Mouse (Mus musculus): ENCODE measurements around the gene Tns4. TPM values are rescaled to one million over a fixed set of nuclear protein-coding genes. Genes with fewer than 3 reads are reported as not detected.

Tns4 gene
- polyA plus RNA-seq, 1 experiment from 2014 or later = 0.16 TPM

DNA sequence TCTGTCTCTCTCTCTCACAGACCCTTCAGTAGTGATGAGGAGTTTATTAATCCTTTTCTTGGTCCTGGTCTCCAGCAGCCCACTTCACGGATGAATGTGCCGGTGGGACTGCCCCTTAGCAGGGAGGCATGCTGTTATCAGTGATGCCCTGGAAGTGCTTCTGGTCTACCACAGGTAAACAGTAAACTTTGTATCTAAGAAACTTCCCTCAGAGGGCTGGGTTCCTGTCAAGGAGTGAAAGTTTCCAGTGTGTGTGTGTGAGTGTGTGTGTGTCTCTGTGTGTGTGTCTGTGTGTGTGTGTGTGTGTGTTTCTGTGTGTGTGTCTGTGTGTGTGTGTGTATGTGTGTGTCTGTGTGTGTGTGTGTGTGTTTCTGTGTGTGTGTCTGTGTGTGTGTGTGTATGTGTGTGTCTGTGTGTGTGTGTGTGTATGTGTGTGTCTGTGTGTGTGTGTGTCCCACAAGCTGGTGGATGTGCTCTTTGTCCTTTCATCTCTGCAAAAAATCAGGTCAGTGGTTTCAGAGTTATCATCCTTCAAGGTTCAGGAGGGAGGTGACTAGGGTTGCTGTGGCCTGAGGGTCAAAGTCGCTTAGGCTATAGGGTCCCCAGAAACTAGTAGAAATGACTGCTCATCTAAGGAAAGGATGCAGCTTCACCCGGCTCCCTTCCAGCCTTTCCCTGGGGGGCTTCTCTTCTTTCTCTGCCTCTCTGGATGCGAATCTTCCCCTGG lies 41.8 kb upstream of the Tns4 start:
- Histone ChIP-seq H3K4me2 (ENCODE audit: low read length) (no peak overlapping the region), H3K27ac (ENCODE audit: low read depth, low read length) (no peak overlapping the region), H3K36me3 (ENCODE audit: control insufficient read depth, insufficient read depth, low read length) (no peaks in the 10 kb centered on the region), H3K9ac (ENCODE audit: low read depth, low read length) (no peak overlapping the region), H3K27me3 (replicated peaks; ENCODE audit: control insufficient read depth, insufficient read depth, low read length) (no peaks in the 10 kb centered on the region), H3K4me3 (ENCODE audit: low read length) (no peak overlapping the region), H3K9me3 (ENCODE audit: control insufficient read depth, low read length) (no peaks in the 10 kb centered on the region), H3K4me1 (ENCODE audit: control insufficient read depth, insufficient read depth, low read depth, low read length) (peaks cover 10% of the 10 kb centered on the region)
- no peak for ATAC-seq
- 49% methylated on average over 5 of the region's 5 CpGs for WGBS

DNA sequence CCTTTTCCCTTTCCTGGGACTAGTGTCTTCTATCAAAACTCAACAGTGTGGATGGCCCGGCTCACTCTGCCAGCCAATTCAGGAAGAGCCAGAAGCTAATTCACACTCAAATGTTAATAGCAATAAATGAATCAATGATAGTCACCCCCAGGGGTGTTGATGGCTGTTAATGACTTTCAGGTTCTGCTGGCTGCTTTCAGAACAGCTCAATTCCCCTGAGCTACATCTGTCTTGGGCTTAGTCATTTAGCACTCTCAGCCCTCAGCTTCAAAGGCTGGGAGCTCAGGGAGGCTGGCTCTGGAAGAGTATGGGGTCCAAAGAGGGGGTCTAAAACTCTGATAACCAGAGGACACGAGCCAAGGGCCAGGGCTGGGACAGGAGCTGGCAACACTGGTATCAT lies 40.2 kb upstream of the Tns4 start:
- Histone ChIP-seq H3K27me3 (replicated peaks; ENCODE audit: control insufficient read depth, insufficient read depth, low read length) (no peaks in the 10 kb centered on the region), H3K9ac (ENCODE audit: low read depth, low read length) (no peak overlapping the region), H3K4me1 (ENCODE audit: control insufficient read depth, insufficient read depth, low read depth, low read length) (peaks cover 10% of the 10 kb centered on the region), H3K36me3 (ENCODE audit: control insufficient read depth, insufficient read depth, low read length) (no peaks in the 10 kb centered on the region), H3K4me3 (ENCODE audit: low read length) (no peak overlapping the region), H3K4me2 (ENCODE audit: low read length) (no peak overlapping the region), H3K27ac (ENCODE audit: low read depth, low read length) (no peak overlapping the region), H3K9me3 (ENCODE audit: control insufficient read depth, low read length) (no peaks in the 10 kb centered on the region)
- no peak for ATAC-seq
- WGBS = 56% methylated on average over 2 of the region's 2 CpGs

DNA sequence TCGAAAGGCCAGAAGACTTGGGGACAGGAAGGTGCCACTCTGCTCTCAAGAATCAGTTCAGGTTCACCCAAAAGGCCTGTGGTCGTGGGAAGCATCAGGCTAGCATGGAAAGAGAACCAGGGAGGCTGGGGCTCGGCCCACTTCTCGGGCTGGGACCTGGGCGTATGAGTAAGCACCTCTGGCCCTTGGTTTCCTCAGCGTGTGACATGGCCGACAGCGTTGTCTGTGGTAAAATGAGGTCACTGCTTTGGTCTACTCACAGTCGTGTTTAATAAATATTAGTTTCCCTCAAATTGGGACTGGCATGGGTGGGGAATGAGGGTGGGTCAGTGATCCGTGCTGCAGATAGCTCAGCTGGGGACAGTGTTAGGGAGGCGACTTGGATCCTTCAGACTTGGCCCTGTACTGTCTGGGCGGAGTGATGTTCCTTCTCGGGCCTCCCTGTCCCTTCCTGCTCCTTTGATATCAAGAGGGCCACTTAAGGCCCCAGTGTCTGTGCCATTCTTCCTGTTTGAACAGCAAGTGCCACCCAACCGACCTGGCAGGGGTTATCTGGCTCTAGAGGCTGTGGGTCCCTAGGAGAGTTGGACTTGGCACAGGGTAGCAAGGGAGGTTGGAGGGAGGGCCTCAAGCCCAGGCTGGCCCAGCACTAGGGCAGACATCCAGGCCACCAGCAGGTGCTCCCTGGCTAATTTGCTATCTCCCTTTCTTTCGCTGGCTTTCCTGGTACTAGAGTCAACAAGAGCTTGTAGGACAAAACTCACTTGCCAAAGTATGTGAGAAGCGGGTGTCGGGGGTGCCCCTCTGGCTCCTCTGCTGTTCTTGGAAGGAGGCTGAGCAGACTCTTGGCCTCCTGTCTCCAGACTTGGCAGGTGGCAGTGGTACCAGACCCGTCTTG lies 38.9 kb upstream of the Tns4 start:
- no peak for ATAC-seq
- Histone ChIP-seq H3K9ac (ENCODE audit: low read depth, low read length) (no peak overlapping the region), H3K4me3 (ENCODE audit: low read length) (no peak overlapping the region), H3K36me3 (ENCODE audit: control insufficient read depth, insufficient read depth, low read length) (no peaks in the 10 kb centered on the region), H3K9me3 (ENCODE audit: control insufficient read depth, low read length) (no peaks in the 10 kb centered on the region), H3K27ac (ENCODE audit: low read depth, low read length) (no peak overlapping the region), H3K4me1 (ENCODE audit: control insufficient read depth, insufficient read depth, low read depth, low read length) (peaks cover 10% of the 10 kb centered on the region), H3K4me2 (ENCODE audit: low read length) (no peak overlapping the region), H3K27me3 (replicated peaks; ENCODE audit: control insufficient read depth, insufficient read depth, low read length) (no peaks in the 10 kb centered on the region)
- WGBS = 86% methylated on average over 18 of the region's 18 CpGs

DNA sequence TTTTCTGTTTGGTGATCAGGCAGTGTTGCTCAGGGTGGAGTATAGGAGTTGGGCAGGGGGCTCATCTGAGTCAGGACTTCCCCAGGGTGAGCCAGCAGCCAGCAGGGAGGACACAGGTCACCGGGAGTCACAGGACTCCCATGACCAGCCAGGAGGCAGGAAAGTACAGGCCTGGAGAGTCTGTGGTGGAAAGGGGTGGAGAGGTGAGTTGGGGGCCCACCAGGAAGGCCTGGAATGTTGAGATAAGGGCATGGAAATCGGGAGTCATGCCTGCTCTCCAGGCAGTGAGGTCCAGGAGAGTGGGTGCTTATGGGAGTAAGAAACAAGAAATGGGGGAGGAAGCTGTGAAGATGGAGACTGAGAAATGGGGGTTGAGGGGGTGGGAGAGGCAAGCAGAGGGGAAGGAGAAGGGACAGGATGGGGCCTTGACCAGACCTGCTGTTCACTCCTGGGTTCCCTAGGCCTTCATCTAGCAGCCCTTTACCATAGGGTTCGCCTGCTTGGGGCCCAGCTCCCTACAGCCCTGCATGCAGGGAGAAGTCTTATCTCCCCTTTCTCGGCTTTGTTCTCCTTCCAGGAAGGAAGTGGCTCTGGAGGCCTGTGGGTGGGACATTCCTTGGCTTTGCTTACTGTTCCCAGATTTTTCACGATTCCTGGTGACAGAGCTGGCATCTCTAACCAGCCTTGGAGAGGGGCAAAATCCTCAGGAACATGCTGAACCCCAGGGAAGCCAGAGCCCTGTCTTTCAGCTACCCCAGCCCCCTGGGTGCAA lies 37.6 kb upstream of the Tns4 start:
- Histone ChIP-seq H3K4me1 (ENCODE audit: control insufficient read depth, insufficient read depth, low read depth, low read length) (peaks cover 1% of the 10 kb centered on the region), H3K27ac (ENCODE audit: low read depth, low read length) (peak overlapping the region; percentile 33; the same call in 1 of the 2 replicates), H3K9ac (ENCODE audit: low read depth, low read length) (peak overlapping the region; percentile 48), H3K27me3 (replicated peaks; ENCODE audit: control insufficient read depth, insufficient read depth, low read length) (no peaks in the 10 kb centered on the region), H3K4me3 (ENCODE audit: low read length) (no peak overlapping the region), H3K9me3 (ENCODE audit: control insufficient read depth, low read length) (no peaks in the 10 kb centered on the region), H3K36me3 (ENCODE audit: control insufficient read depth, insufficient read depth, low read length) (no peaks in the 10 kb centered on the region), H3K4me2 (ENCODE audit: low read length) (no peak overlapping the region)
- no peak for ATAC-seq
- 51% methylated on average over 5 of the region's 5 CpGs for WGBS

DNA sequence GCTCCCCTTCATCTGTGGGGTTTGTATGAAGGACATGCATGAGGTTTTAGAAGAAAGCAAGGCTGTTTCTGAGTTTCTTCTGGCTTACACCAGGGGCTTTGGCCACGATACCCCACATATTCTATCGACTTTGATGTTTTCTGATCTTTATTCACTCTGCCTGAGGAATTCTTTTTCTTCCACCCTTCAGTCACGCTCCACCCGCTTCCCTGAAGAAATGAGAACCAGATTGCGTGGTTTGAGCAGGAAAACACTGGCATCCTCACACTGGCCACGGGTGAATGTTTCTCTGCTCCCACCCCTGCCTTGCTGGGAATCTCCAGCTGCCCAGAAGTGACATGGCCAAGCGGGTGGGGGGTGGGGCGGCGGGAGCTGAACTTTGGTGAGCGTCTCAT lies 35.5 kb upstream of the Tns4 start:
- Histone ChIP-seq H3K9ac (ENCODE audit: low read depth, low read length) (no peak overlapping the region), H3K27me3 (replicated peaks; ENCODE audit: control insufficient read depth, insufficient read depth, low read length) (no peaks in the 10 kb centered on the region), H3K36me3 (ENCODE audit: control insufficient read depth, insufficient read depth, low read length) (no peaks in the 10 kb centered on the region), H3K4me1 (ENCODE audit: control insufficient read depth, insufficient read depth, low read depth, low read length) (peaks cover 9% of the 10 kb centered on the region), H3K9me3 (ENCODE audit: control insufficient read depth, low read length) (no peaks in the 10 kb centered on the region), H3K27ac (ENCODE audit: low read depth, low read length) (no peak overlapping the region), H3K4me2 (ENCODE audit: low read length) (no peak overlapping the region), H3K4me3 (ENCODE audit: low read length) (no peak overlapping the region)
- 50% methylated on average over 10 of the region's 10 CpGs for WGBS
- ATAC-seq = no peak

DNA sequence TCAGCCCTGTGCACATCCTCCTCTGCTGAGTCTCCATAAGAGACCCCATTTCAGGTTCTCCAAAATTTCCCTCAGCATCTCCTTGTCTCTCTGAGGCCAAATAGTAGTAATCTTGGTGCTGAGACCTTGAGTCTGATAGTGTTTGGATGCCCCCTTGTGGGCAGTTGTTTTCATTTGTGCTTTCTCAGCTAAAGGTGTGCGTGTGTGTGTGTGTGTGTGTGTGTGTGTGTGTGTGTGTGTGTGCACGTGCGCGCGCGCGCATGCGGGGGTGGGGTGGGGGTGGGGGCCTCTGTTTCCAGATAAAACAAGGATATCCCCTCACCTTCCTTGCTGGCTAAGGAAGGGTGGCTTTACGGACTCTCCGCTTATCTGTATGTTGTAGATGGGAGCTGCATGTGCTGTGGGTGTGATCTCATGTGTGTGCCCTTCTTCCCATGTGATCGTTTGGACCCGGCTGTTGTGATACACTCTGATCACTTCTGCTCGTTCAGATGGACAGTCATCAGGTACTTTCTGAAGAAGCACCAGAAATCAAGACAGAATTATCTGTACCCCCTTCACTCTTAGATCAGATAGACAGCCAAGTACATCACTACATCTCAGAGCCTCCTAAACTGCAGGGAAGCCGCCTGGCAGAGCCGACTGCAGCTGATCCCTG lies 35.0 kb upstream of the Tns4 start:
- Histone ChIP-seq H3K36me3 (ENCODE audit: control insufficient read depth, insufficient read depth, low read length) (no peaks in the 10 kb centered on the region), H3K9ac (ENCODE audit: low read depth, low read length) (no peak overlapping the region), H3K4me2 (ENCODE audit: low read length) (no peak overlapping the region), H3K27ac (ENCODE audit: low read depth, low read length) (no peak overlapping the region), H3K4me3 (ENCODE audit: low read length) (no peak overlapping the region), H3K27me3 (replicated peaks; ENCODE audit: control insufficient read depth, insufficient read depth, low read length) (no peaks in the 10 kb centered on the region), H3K4me1 (ENCODE audit: control insufficient read depth, insufficient read depth, low read depth, low read length) (peaks cover 9% of the 10 kb centered on the region), H3K9me3 (ENCODE audit: control insufficient read depth, low read length) (no peaks in the 10 kb centered on the region)
- ATAC-seq = no peak
- WGBS = 48% methylated on average over 15 of the region's 15 CpGs

DNA sequence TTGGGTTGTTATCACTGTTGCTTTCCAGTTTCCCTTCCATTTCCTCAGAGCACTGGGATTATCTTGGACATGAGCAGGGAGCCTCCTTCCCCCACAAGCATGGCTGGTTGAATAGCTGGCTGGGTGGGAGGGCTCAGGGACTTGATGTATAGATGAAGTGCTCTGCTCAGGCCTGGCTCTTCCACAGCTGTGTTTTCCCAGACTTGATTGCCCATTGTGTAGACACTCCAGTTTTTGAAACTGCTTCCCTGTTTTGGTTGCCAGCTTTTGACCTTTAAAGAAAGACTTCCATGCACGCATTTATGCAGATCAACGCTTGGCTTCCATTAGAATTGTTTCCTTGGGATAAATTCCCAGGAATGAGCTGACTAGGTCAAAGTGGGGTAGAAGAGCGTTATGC lies 33.6 kb upstream of the Tns4 start:
- no peak overlapping the region for H3K4me2 ChIP-seq (ENCODE audit: low read length)
- H3K9me3 ChIP-seq (ENCODE audit: control insufficient read depth, low read length) = no peaks in the 10 kb centered on the region; the same call in 1 of the 2 replicates
- no peak overlapping the region for H3K4me3 ChIP-seq (ENCODE audit: low read length)
- 50% methylated on average over 3 of the region's 3 CpGs for WGBS
- peaks cover 9% of the 10 kb centered on the region for H3K4me1 ChIP-seq (ENCODE audit: control insufficient read depth, insufficient read depth, low read depth, low read length)
- H3K9ac ChIP-seq (ENCODE audit: low read depth, low read length) = no peak overlapping the region
- no peaks in the 10 kb centered on the region for H3K36me3 ChIP-seq (ENCODE audit: control insufficient read depth, insufficient read depth, low read length)
- no peaks in the 10 kb centered on the region for H3K27me3 ChIP-seq (replicated peaks; ENCODE audit: control insufficient read depth, insufficient read depth, low read length)
- no peak for ATAC-seq
- no peak overlapping the region for H3K27ac ChIP-seq (ENCODE audit: low read depth, low read length)

DNA sequence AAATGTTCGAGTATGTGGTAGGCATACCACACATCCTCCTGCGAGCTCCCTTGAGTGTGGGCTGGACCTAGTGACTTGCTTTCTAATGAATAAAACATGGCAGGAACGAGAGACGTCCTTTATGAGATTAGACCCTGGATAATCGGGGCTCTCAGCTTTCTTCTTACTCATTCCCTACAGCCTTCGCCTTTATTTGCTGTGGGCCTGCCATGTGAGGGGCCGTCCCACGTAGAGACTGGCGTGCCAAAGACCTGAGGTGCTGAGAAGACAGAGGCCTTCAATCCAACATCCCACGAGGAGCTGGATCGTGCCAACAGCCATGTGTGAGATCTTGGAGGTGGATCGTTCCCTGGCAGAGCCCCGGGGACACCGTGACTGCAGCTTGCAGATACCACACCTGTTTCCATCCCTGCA lies 32.1 kb upstream of the Tns4 start:
- Histone ChIP-seq H3K4me2 (ENCODE audit: low read length) (no peak overlapping the region), H3K9me3 (ENCODE audit: control insufficient read depth, low read length) (no peaks in the 10 kb centered on the region; the same call in 1 of the 2 replicates), H3K27me3 (replicated peaks; ENCODE audit: control insufficient read depth, insufficient read depth, low read length) (no peaks in the 10 kb centered on the region), H3K27ac (ENCODE audit: low read depth, low read length) (no peak overlapping the region), H3K4me3 (ENCODE audit: low read length) (no peak overlapping the region), H3K36me3 (ENCODE audit: control insufficient read depth, insufficient read depth, low read length) (no peaks in the 10 kb centered on the region), H3K9ac (ENCODE audit: low read depth, low read length) (no peak overlapping the region), H3K4me1 (ENCODE audit: control insufficient read depth, insufficient read depth, low read depth, low read length) (peaks cover 9% of the 10 kb centered on the region)
- no peak for ATAC-seq
- 35% methylated on average over 14 of the region's 14 CpGs for WGBS
